Mouse (Mus musculus) bone marrow, adult 2 months (tissue): Measurements from ENCODE around the gene Senp2.

Source experiments
- CTCF ChIP-seq: fragments of 200-500 bp; IDR thresholded peaks from 2 replicates; pipeline ENCODE4 v1.5.1; 2011; ENCODE audit warnings: low read length, control low read depth; ENCODE audit not compliant: control insufficient read depth, insufficient read depth
- POLR2A ChIP-seq: fragments of 200-500 bp; IDR thresholded peaks from 2 replicates; pipeline ENCODE4 v1.6.1; 2011; ENCODE audit warnings: low read depth, mild to moderate bottlenecking, control low read depth, low read length, borderline replicate concordance; ENCODE audit not compliant: control insufficient read depth

DNA sequence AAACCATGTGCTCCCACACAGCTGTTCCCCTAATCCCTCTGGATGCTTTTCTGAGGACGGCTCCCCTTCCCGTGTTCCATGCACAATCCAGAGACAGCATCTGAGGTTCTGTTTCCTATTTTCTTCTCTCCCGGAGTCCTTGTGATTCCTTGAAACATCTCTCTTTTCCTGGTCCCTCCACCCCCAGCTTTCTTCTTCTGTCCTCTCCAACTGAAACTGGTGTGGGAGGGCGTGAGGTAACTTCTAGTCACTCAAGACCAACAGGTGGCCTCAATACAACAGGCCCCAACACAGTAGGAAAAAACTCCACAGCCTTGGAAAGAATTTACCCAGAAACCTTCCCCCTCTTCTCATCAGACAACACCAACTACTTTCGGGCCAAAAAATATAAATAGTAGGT is 31.9 kb upstream of the Senp2 start:
- no peak for TF ChIP-seq CTCF
- TF ChIP-seq POLR2A: no peak
